Mouse (Mus musculus): ENCODE data around the gene Commd7. TPM values are rescaled to one million over a fixed set of nuclear protein-coding genes. Genes with fewer than 3 reads are reported as not detected.

The Commd7 gene
- polyA plus RNA-seq, 1 experiment: 22.3 TPM

DNA sequence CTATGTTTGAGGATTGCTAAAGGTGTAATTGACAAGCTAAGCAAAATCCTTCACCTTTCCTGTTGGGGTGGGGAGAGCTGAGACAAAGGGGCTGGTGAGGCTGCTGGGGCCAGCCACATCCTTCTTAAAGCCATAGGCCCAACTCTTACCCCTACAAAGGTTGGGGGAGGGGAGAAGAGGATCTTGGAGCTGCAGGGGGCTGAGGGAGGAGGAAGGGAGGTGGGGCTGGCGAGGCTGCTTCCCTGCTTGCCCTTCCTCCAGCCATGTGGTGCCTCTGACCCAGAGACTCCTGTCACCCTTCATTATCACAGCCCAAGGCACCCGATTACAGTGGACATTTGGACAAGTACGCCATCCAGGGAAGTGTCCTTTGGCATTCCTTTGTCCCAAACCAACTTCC, 19.1 kb upstream of the Commd7 start:
- H3K79me2 ChIP-seq (ENCODE audit: control insufficient read depth, insufficient read depth): no peaks in the 10 kb centered on the region
- H3K36me3 ChIP-seq (ENCODE audit: control insufficient read depth, insufficient read depth): no peaks in the 10 kb centered on the region
- H3K27me3 ChIP-seq (ENCODE audit: control insufficient read depth, insufficient read depth, insufficient read length): no peaks in the 10 kb centered on the region
- no peak overlapping the region for H3K4me2 ChIP-seq (ENCODE audit: low read depth)
- H3K4me3 ChIP-seq: no peak overlapping the region
- TF ChIP-seq USF1 (IDR thresholded peaks at IDR 0.05; ENCODE audit: low read depth): no peak
- no peak for TF ChIP-seq TCF3 (IDR thresholded peaks at IDR 0.05; ENCODE audit: insufficient read length, low read depth)
- no peak for TF ChIP-seq E2F4 (IDR thresholded peaks at IDR 0.05; ENCODE audit: insufficient read depth)
- TF ChIP-seq SRF (IDR thresholded peaks at IDR 0.05; ENCODE audit: control insufficient read depth, insufficient read length, low read depth): no peak
- TF ChIP-seq POLR2AphosphoS2 (IDR thresholded peaks at IDR 0.05; ENCODE audit: insufficient read length, low read depth): no peak
- TF ChIP-seq MYOG (IDR thresholded peaks at IDR 0.05; ENCODE audit: control insufficient read depth in 1 of 3, insufficient read depth in 1 of 3, insufficient read length in 2 of 3, low read depth in 2 of 3): no peak
- no peak for TF ChIP-seq REST (IDR thresholded peaks at IDR 0.05; ENCODE audit: insufficient read depth, insufficient read length)
- TF ChIP-seq CEBPB (IDR thresholded peaks at IDR 0.05; ENCODE audit: insufficient read depth, poor library complexity, severe bottlenecking): no peak
- no peak for TF ChIP-seq MYOD1 (IDR thresholded peaks at IDR 0.05; ENCODE audit: control insufficient read depth in 1 of 3, insufficient read length in 2 of 3, low read depth in 2 of 3)
- TF ChIP-seq POLR2A (IDR thresholded peaks at IDR 0.05; ENCODE audit: insufficient read length, low read depth): no peak
- no peak for TF ChIP-seq MAX (IDR thresholded peaks at IDR 0.05; ENCODE audit: low read depth)
- no peak for TF ChIP-seq TCF12 (IDR thresholded peaks at IDR 0.05; ENCODE audit: insufficient read depth, poor library complexity, severe bottlenecking)
- no peak overlapping the region for H3ac ChIP-seq (ENCODE audit: control insufficient read depth, insufficient read length)

GRCm38 (mm10) chr2:153650014-153650687, 17.6 kb upstream of the Commd7 start:
- peak overlapping the region; percentile 91 for H3K4me2 ChIP-seq (ENCODE audit: low read depth)
- no peaks in the 10 kb centered on the region for H3K79me2 ChIP-seq (ENCODE audit: control insufficient read depth, insufficient read depth)
- no peaks in the 10 kb centered on the region for H3K27me3 ChIP-seq (ENCODE audit: control insufficient read depth, insufficient read depth, insufficient read length)
- no peaks in the 10 kb centered on the region for H3K36me3 ChIP-seq (ENCODE audit: control insufficient read depth, insufficient read depth)
- TF ChIP-seq E2F4 (IDR thresholded peaks at IDR 0.05; ENCODE audit: insufficient read depth) (no peak), TCF3 (IDR thresholded peaks at IDR 0.05; ENCODE audit: insufficient read length, low read depth) (no peak), SRF (IDR thresholded peaks at IDR 0.05; ENCODE audit: control insufficient read depth, insufficient read length, low read depth) (no peak), POLR2A (IDR thresholded peaks at IDR 0.05; ENCODE audit: insufficient read length, low read depth) (no peak)
- peak overlapping the region; percentile 67 for H3ac ChIP-seq (ENCODE audit: control insufficient read depth, insufficient read length)
- peak overlapping the region; percentile 35 for H3K4me3 ChIP-seq

DNA sequence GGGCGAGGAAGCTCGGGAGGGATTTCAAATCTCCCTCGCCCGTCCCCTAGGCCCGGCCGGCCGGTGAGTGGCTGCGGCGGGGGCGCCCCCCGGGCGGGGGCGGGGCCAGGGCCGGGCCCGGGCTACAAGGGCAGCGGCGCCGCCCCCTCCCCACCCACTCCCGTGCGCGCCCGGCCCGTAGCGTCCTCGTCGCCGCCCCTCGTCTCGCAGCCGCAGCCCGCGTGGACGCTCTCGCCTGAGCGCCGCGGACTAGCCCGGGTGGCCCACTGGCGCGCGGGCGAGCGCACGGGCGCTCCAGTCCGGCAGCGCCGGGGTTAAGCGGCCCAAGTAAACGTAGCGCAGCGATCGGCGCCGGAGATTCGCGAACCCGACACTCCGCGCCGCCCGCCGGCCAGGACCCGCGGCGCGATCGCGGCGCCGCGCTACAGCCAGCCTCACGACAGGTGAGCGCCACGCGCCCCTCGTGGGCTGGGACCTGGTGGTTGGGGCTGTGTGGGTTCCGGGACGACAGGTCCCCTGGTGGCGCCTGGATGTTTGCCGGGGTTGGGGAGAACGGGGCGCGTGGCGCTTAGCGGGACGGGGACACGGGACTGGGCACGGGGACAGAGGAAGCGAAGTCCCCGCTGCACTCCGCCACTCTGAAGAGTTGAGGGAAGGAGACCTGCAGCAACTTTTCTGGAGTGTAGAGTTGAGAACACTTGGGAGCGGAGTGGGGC, 16.9 kb upstream of the Commd7 start, which contains the start of gene Dnmt3b:
TSS of gene Dnmt3b (plus strand) at position 153 of the 716 bp plus-strand sequence.
- TF ChIP-seq TCF3 (IDR thresholded peaks at IDR 0.05; ENCODE audit: insufficient read length, low read depth): no peak
- TF ChIP-seq USF1 (IDR thresholded peaks at IDR 0.05; ENCODE audit: low read depth): no peak
- TF ChIP-seq MYOG (IDR thresholded peaks at IDR 0.05; ENCODE audit: control insufficient read depth in 1 of 3, insufficient read depth in 1 of 3, insufficient read length in 2 of 3, low read depth in 2 of 3): peak in 1 of 3 experiments; percentile 10
- no peak for TF ChIP-seq MAX (IDR thresholded peaks at IDR 0.05; ENCODE audit: low read depth)
- no peak for TF ChIP-seq CEBPB (IDR thresholded peaks at IDR 0.05; ENCODE audit: insufficient read depth, poor library complexity, severe bottlenecking)
- peak in 2 of 3 experiments; percentile 3 to 38 for TF ChIP-seq MYOD1 (IDR thresholded peaks at IDR 0.05; ENCODE audit: control insufficient read depth in 1 of 3, insufficient read length in 2 of 3, low read depth in 2 of 3)
- no peak for TF ChIP-seq REST (IDR thresholded peaks at IDR 0.05; ENCODE audit: insufficient read depth, insufficient read length)
- no peak for TF ChIP-seq TCF12 (IDR thresholded peaks at IDR 0.05; ENCODE audit: insufficient read depth, poor library complexity, severe bottlenecking)
- no peak for TF ChIP-seq SRF (IDR thresholded peaks at IDR 0.05; ENCODE audit: control insufficient read depth, insufficient read length, low read depth)
- TF ChIP-seq E2F4 (IDR thresholded peaks at IDR 0.05; ENCODE audit: insufficient read depth): peak; percentile 73
- TF ChIP-seq POLR2A (IDR thresholded peaks at IDR 0.05; ENCODE audit: insufficient read length, low read depth): peak; percentile 45
- TF ChIP-seq POLR2AphosphoS2 (IDR thresholded peaks at IDR 0.05; ENCODE audit: insufficient read length, low read depth): no peak
- Histone ChIP-seq H3K27me3 (ENCODE audit: control insufficient read depth, insufficient read depth, insufficient read length) (no peaks in the 10 kb centered on the region), H3K79me2 (ENCODE audit: control insufficient read depth, insufficient read depth) (no peaks in the 10 kb centered on the region), H3K36me3 (ENCODE audit: control insufficient read depth, insufficient read depth) (no peaks in the 10 kb centered on the region), H3ac (ENCODE audit: control insufficient read depth, insufficient read length) (peak within 1 kb of the TSS; percentile 67), H3K4me2 (ENCODE audit: low read depth) (peak within 1 kb of the TSS; percentile 91), H3K4me3 (peak within 1 kb of the TSS; percentile 35)

- peaks cover 2% of the 10 kb centered on the region for H3K27me3 ChIP-seq (ENCODE audit: control insufficient read depth, insufficient read depth, insufficient read length)
- TF ChIP-seq TCF12 (IDR thresholded peaks at IDR 0.05; ENCODE audit: insufficient read depth, poor library complexity, severe bottlenecking) (no peak), POLR2AphosphoS2 (IDR thresholded peaks at IDR 0.05; ENCODE audit: insufficient read length, low read depth) (no peak), SRF (IDR thresholded peaks at IDR 0.05; ENCODE audit: control insufficient read depth, insufficient read length, low read depth) (no peak), USF1 (IDR thresholded peaks at IDR 0.05; ENCODE audit: low read depth) (no peak), E2F4 (IDR thresholded peaks at IDR 0.05; ENCODE audit: insufficient read depth) (no peak), MYOD1 (IDR thresholded peaks at IDR 0.05; ENCODE audit: control insufficient read depth in 1 of 3, insufficient read length in 2 of 3, low read depth in 2 of 3) (no peak), TCF3 (IDR thresholded peaks at IDR 0.05; ENCODE audit: insufficient read length, low read depth) (no peak), MYOG (IDR thresholded peaks at IDR 0.05; ENCODE audit: control insufficient read depth in 1 of 3, insufficient read depth in 1 of 3, insufficient read length in 2 of 3, low read depth in 2 of 3) (no peak), MAX (IDR thresholded peaks at IDR 0.05; ENCODE audit: low read depth) (no peak), REST (IDR thresholded peaks at IDR 0.05; ENCODE audit: insufficient read depth, insufficient read length) (no peak), POLR2A (IDR thresholded peaks at IDR 0.05; ENCODE audit: insufficient read length, low read depth) (no peak), CEBPB (IDR thresholded peaks at IDR 0.05; ENCODE audit: insufficient read depth, poor library complexity, severe bottlenecking) (no peak)
- peak overlapping the region; percentile 35 for H3K4me3 ChIP-seq
- peak overlapping the region; percentile 91 for H3K4me2 ChIP-seq (ENCODE audit: low read depth)
- peak overlapping the region; percentile 67 for H3ac ChIP-seq (ENCODE audit: control insufficient read depth, insufficient read length)
- H3K79me2 ChIP-seq (ENCODE audit: control insufficient read depth, insufficient read depth): no peaks in the 10 kb centered on the region
- no peaks in the 10 kb centered on the region for H3K36me3 ChIP-seq (ENCODE audit: control insufficient read depth, insufficient read depth)
These were observed 16.3 kb upstream of the Commd7 start for GRCm38 (mm10) chr2:153648773-153649297.

Measured in myocyte (in vitro differentiated cells).